Mouse (Mus musculus): ENCODE data around the gene Lrrc8e. TPM values are rescaled to one million over a fixed set of nuclear protein-coding genes. Genes with fewer than 3 reads are reported as not detected.
A peak's percentile ranks its signal among the peaks of the same experiment; 100 is the strongest.

Lrrc8e gene
- total and polyA plus RNA-seq, 3 experiments, result 0.29 to 0.52 (median 0.37) TPM

GRCm38 (mm10) chr8:4257350-4257749 is 30.7 kb downstream of the Lrrc8e start:
- Histone ChIP-seq H3K79me2 (replicated peaks; ENCODE audit: control insufficient read depth, insufficient read depth, low read length) (0 out of 2 replicates have a peak, but pooled peaks cover 2% of the 10 kb centered on the region), H3K4me3 (no peak overlapping the region), H3K36me3 (ENCODE audit: control insufficient read depth, insufficient read depth, low read length) (no peaks in the 10 kb centered on the region), H3K27ac (no peak overlapping the region), H3K4me1 (ENCODE audit: control insufficient read depth, insufficient read depth, low read length) (peaks cover 8% of the 10 kb centered on the region), H3K27me3 (ENCODE audit: control insufficient read depth, insufficient read depth, low read length) (no peaks in the 10 kb centered on the region), H3K9ac (ENCODE audit: low read depth, low read length) (no peak overlapping the region)
- DNase-seq, result no peak
- intact Hi-C loops (cut with DNase I), result no loop called here
- WGBS, result 87% methylated on average over 4 of the region's 4 CpGs
- TF ChIP-seq EP300 (IDR thresholded peaks at IDR 0.05; ENCODE audit: insufficient read depth, low read depth, low read length), result no peak
- TF ChIP-seq POLR2A (IDR thresholded peaks at IDR 0.05; ENCODE audit: insufficient read depth, low read depth, low read length), result no peak
- no peak for TF ChIP-seq CTCF (IDR thresholded peaks at IDR 0.05)

- WGBS, result 7% methylated on average over 35 of the region's 35 CpGs
- Histone ChIP-seq H3K27me3 (ENCODE audit: control insufficient read depth, insufficient read depth, low read length) (no peaks in the 10 kb centered on the region), H3K9ac (ENCODE audit: low read depth, low read length) (peak overlapping the region; percentile 40; the same call in 1 of the 2 replicates)
Measured at GRCm38 (mm10) chr8:4258233-4258632, 31.6 kb downstream of the Lrrc8e start.

GRCm38 (mm10) chr8:4258678-4259077 is 32.1 kb downstream of the Lrrc8e start:
- Histone ChIP-seq H3K4me3 (peak overlapping the region; percentile 56), H3K9ac (ENCODE audit: low read depth, low read length) (peak overlapping the region; percentile 40), H3K4me1 (ENCODE audit: control insufficient read depth, insufficient read depth, low read length) (peaks cover 3% of the 10 kb centered on the region), H3K79me2 (replicated peaks; ENCODE audit: control insufficient read depth, insufficient read depth, low read length) (no peaks in the 10 kb centered on the region), H3K27me3 (ENCODE audit: control insufficient read depth, insufficient read depth, low read length) (no peaks in the 10 kb centered on the region), H3K27ac (no peak overlapping the region; the same call in 1 of the 2 replicates), H3K36me3 (ENCODE audit: control insufficient read depth, insufficient read depth, low read length) (no peaks in the 10 kb centered on the region)
- TF ChIP-seq EP300 (IDR thresholded peaks at IDR 0.05; ENCODE audit: insufficient read depth, low read depth, low read length) (no peak), POLR2A (IDR thresholded peaks at IDR 0.05; ENCODE audit: insufficient read depth, low read depth, low read length) (no peak), CTCF (IDR thresholded peaks at IDR 0.05) (no peak)
- DNase-seq, result peak in 1 of 2 experiments; percentile 22
- under 1% methylated on average over 32 of the region's 32 CpGs for whole genome bisulfite sequencing
- intact Hi-C loops (cut with DNase I), result loop anchor here (1.0 kb wide), 1 partner anchor 17 kb away; the partner anchor contains the start of gene Timm44

More at GRCm38 (mm10) chr8:4258233-4258632, 31.6 kb downstream of the Lrrc8e start:
- TF ChIP-seq POLR2A (IDR thresholded peaks at IDR 0.05; ENCODE audit: insufficient read depth, low read depth, low read length) (no peak), EP300 (IDR thresholded peaks at IDR 0.05; ENCODE audit: insufficient read depth, low read depth, low read length) (no peak), CTCF (IDR thresholded peaks at IDR 0.05) (peak; percentile 83)
- peaks cover 6% of the 10 kb centered on the region for H3K4me1 ChIP-seq (ENCODE audit: control insufficient read depth, insufficient read depth, low read length)
- 0 out of 2 replicates have a peak, but pooled peaks cover 2% of the 10 kb centered on the region for H3K79me2 ChIP-seq (replicated peaks; ENCODE audit: control insufficient read depth, insufficient read depth, low read length)
- peak overlapping the region; percentile 56 for H3K4me3 ChIP-seq
- DNase-seq, result peak; percentile 66 to 72
- no peak overlapping the region for H3K27ac ChIP-seq
- intact Hi-C loops (cut with DNase I), result no loop called here
- no peaks in the 10 kb centered on the region for H3K36me3 ChIP-seq (ENCODE audit: control insufficient read depth, insufficient read depth, low read length)

GRCm38 (mm10) chr8:4259125-4259804 is 32.6 kb downstream of the Lrrc8e start, which contains the start of gene Ctxn1:
Gene Ctxn1, minus strand, starts transcription at chr8:4259274.
- TF ChIP-seq EP300 (IDR thresholded peaks at IDR 0.05; ENCODE audit: insufficient read depth, low read depth, low read length), result no peak
- TF ChIP-seq POLR2A (IDR thresholded peaks at IDR 0.05; ENCODE audit: insufficient read depth, low read depth, low read length), result 0 out of 2 replicates have a peak, but pooled peaks have one; percentile 36
- TF ChIP-seq CTCF (IDR thresholded peaks at IDR 0.05), result no peak
- peak; percentile 95 to 98 for DNase-seq
- H3K27me3 ChIP-seq (ENCODE audit: control insufficient read depth, insufficient read depth, low read length), result no peaks in the 10 kb centered on the region
- H3K4me3 ChIP-seq, result peak within 1 kb of the TSS; percentile 56
- H3K27ac ChIP-seq, result no peak within 1 kb of the TSS; the same call in 1 of the 2 replicates
- H3K9ac ChIP-seq (ENCODE audit: low read depth, low read length), result peak within 1 kb of the TSS; percentile 40
- 6% methylated on average over 33 of the region's 33 CpGs for WGBS
- intact Hi-C loops (cut with DNase I), result loop anchor here (1.0 kb wide), 1 partner anchor 16 kb away; the partner anchor contains the start of gene Timm44
- H3K4me1 ChIP-seq (ENCODE audit: control insufficient read depth, insufficient read depth, low read length), result peaks cover 3% of the 10 kb centered on the region
- no peaks in the 10 kb centered on the region for H3K36me3 ChIP-seq (ENCODE audit: control insufficient read depth, insufficient read depth, low read length)
- H3K79me2 ChIP-seq (replicated peaks; ENCODE audit: control insufficient read depth, insufficient read depth, low read length), result no peaks in the 10 kb centered on the region

- H3K9ac ChIP-seq (ENCODE audit: low read depth, low read length), result no peak overlapping the region
- WGBS, result 82% methylated on average over 4 of the region's 4 CpGs
Measured at GRCm38 (mm10) chr8:4259805-4260170, 33.2 kb downstream of the Lrrc8e start.

More at GRCm38 (mm10) chr8:4259805-4260170, 33.2 kb downstream of the Lrrc8e start:
- TF ChIP-seq CTCF (IDR thresholded peaks at IDR 0.05) (no peak), EP300 (IDR thresholded peaks at IDR 0.05; ENCODE audit: insufficient read depth, low read depth, low read length) (no peak), POLR2A (IDR thresholded peaks at IDR 0.05; ENCODE audit: insufficient read depth, low read depth, low read length) (no peak)
- no peaks in the 10 kb centered on the region for H3K79me2 ChIP-seq (replicated peaks; ENCODE audit: control insufficient read depth, insufficient read depth, low read length)
- peaks cover 3% of the 10 kb centered on the region for H3K4me1 ChIP-seq (ENCODE audit: control insufficient read depth, insufficient read depth, low read length)
- no peaks in the 10 kb centered on the region for H3K27me3 ChIP-seq (ENCODE audit: control insufficient read depth, insufficient read depth, low read length)
- intact Hi-C loops (cut with DNase I), result loop anchor here (1.0 kb wide), 1 partner anchor 16 kb away; the partner anchor contains the start of gene Timm44
- H3K36me3 ChIP-seq (ENCODE audit: control insufficient read depth, insufficient read depth, low read length), result no peaks in the 10 kb centered on the region
- DNase-seq, result no peak
- H3K27ac ChIP-seq, result no peak overlapping the region
- no peak overlapping the region for H3K4me3 ChIP-seq

Measured in heart, adult 2 months (tissue).